ENCODE assay signal across 13 mouse cellular contexts in genomic region chr5:138898440-138898839, GRCm38 (mm10).
DNase-seq lines count a peak whose midpoint lies in the region; ATAC-seq and TF ChIP-seq lines count a peak whose summit lies in the region.
"Had no signal": no experiment of that assay in that cellular context is flagged by ENCODE, and none has a peak within 500 bp of the region (broad histone marks: within the 10 kb centered on the region; RNA-seq: fewer than 3 reads in every experiment).

No protein-coding gene starts in this region.

- CTCF ChIA-PET in Patski (lab: Charles Lee): interaction anchor here (0.9 to 1.3 kb wide), 2 partner anchors 9 to 26 kb away, joined by 3 read pairs; no protein-coding TSS in a partner anchor

- 0 out of 2 replicates have a peak, but pooled peaks have one; percentile 32 for ATAC-seq in liver, embryonic 12.5 days
- no peak for ATAC-seq in liver, embryonic 11.5 days (replicated peaks; ENCODE audit: low FRiP score)
- ATAC-seq in Patski: peak; percentile 64
- ATAC-seq: forebrain, embryonic 16.5 days had no signal

- no peak for TF ChIP-seq CTCF in Patski (IDR thresholded peaks at IDR 0.05)

- H3K9me3 ChIP-seq in heart, embryonic 10.5 days: no peaks in the 10 kb centered on the region
- no peaks in the 10 kb centered on the region for H3K9me3 ChIP-seq in liver, embryonic 12.5 days (replicated peaks)
- H3K9me3 ChIP-seq in liver, embryonic 11.5 days (ENCODE audit: control insufficient read depth, low read length): no peaks in the 10 kb centered on the region
- H3K9me3 ChIP-seq: embryonic facial prominence, embryonic 15.5 days; G1E had no signal

- H3K27ac ChIP-seq in heart, embryonic 10.5 days: peak overlapping the region; percentile 74
- no peak overlapping the region for H3K27ac ChIP-seq in liver, embryonic 12.5 days
- H3K27ac ChIP-seq in liver, embryonic 11.5 days (ENCODE audit: low read depth, low read length): no peak overlapping the region
- H3K27ac ChIP-seq: embryonic facial prominence, embryonic 15.5 days had no signal

- DNase-seq in heart, embryonic 10.5 days (ENCODE audit: low spot score): peak; percentile 84
- no peak for DNase-seq in heart, postnatal 25 days (ENCODE audit: low spot score)
- DNase-seq in liver, embryonic 11.5 days (ENCODE audit: low spot score): no peak
- no peak for DNase-seq in Patski (ENCODE audit: low read depth, low spot score)
- DNase-seq in heart, postnatal 4 days: peak; percentile 73
- DNase-seq in ovary, adult 18-20 months (ENCODE audit: low spot score): no peak
- no peak for DNase-seq in gastrocnemius, postnatal 25 days
- DNase-seq: cerebellum, adult 2 months; kidney, adult 18-20 months had no signal

- no peaks in the 10 kb centered on the region for H3K27me3 ChIP-seq in heart, embryonic 10.5 days (ENCODE audit: insufficient read depth, poor library complexity, severe bottlenecking)
- H3K27me3 ChIP-seq in liver, embryonic 12.5 days (replicated peaks): no peaks in the 10 kb centered on the region
- H3K27me3 ChIP-seq in liver, embryonic 11.5 days (replicated peaks; ENCODE audit: control insufficient read depth, insufficient read depth, low read length): no peaks in the 10 kb centered on the region
- H3K27me3 ChIP-seq in Patski: no peaks in the 10 kb centered on the region
- H3K27me3 ChIP-seq: embryonic facial prominence, embryonic 15.5 days had no signal

- H3K4me1 ChIP-seq in heart, embryonic 10.5 days: peaks cover 22% of the 10 kb centered on the region
- H3K4me1 ChIP-seq in liver, embryonic 12.5 days: peaks cover 8% of the 10 kb centered on the region; the same call in 1 of the 2 replicates
- H3K4me1 ChIP-seq in liver, embryonic 11.5 days (replicated peaks; ENCODE audit: control insufficient read depth, insufficient read depth, low read length): no peaks in the 10 kb centered on the region

- no peaks in the 10 kb centered on the region for H3K36me3 ChIP-seq in heart, embryonic 10.5 days
- no peaks in the 10 kb centered on the region for H3K36me3 ChIP-seq in liver, embryonic 12.5 days
- H3K36me3 ChIP-seq in liver, embryonic 11.5 days (ENCODE audit: control insufficient read depth, insufficient read depth, low read length): no peaks in the 10 kb centered on the region
- H3K36me3 ChIP-seq: embryonic facial prominence, embryonic 15.5 days; G1E had no signal

- no peak overlapping the region for H3K4me2 ChIP-seq in liver, embryonic 12.5 days
- H3K4me2 ChIP-seq in liver, embryonic 11.5 days: no peak overlapping the region
- H3K4me2 ChIP-seq: embryonic facial prominence, embryonic 15.5 days had no signal

- intact Hi-C loops in heart, postnatal 25 days (cut with DNase I): no loop called here

- WGBS in heart, embryonic 10.5 days: 20% methylated on average over 7 of the region's 7 CpGs
- WGBS in liver, embryonic 12.5 days (ENCODE audit: insufficient replicate concordance): 54% methylated on average over 7 of the region's 7 CpGs
- 57% methylated on average over 7 of the region's 7 CpGs for WGBS in liver, embryonic 11.5 days

- H3K4me3 ChIP-seq in heart, embryonic 10.5 days: 0 out of 2 replicates have a peak overlapping the region, but pooled peaks have one; percentile 6
- no peak overlapping the region for H3K4me3 ChIP-seq in liver, embryonic 12.5 days
- H3K4me3 ChIP-seq in liver, embryonic 11.5 days (ENCODE audit: low read depth, low read length): no peak overlapping the region
- H3K4me3 ChIP-seq: embryonic facial prominence, embryonic 15.5 days had no signal

- in situ Hi-C loops in Patski (cut with MboI; ENCODE audit: low pct_unique_long_range_greater_than_20kb): no loop called here

- H3K9ac ChIP-seq in liver, embryonic 12.5 days: no peak overlapping the region
- no peak overlapping the region for H3K9ac ChIP-seq in liver, embryonic 11.5 days (ENCODE audit: low read depth, low read length)
- H3K9ac ChIP-seq: embryonic facial prominence, embryonic 15.5 days had no signal

- POLR2A ChIA-PET in Patski (lab: Charles Lee): interaction anchor here (0.6 to 1.4 kb wide), 3 partner anchors 10 to 93 kb away, joined by 3 to 4 read pairs (median 3); no protein-coding TSS in a partner anchor

Comparison
In these comparisons a context has a peak if more than half of its experiments do, and no peak if none do; other contexts are left out.
1. DNase-seq: peak in heart, embryonic 10.5 days (single experiment) and heart, postnatal 4 days (single experiment); none in heart, postnatal 25 days (single experiment), liver, embryonic 11.5 days (single experiment), Patski (single experiment), ovary, adult 18-20 months (single experiment) and gastrocnemius, postnatal 25 days (single experiment).